Mouse (Mus musculus) lung, postnatal 14 days (tissue): ENCODE data around the gene Gm7980.
"Not testable (repeated sequence)": the region's sequence is repeated elsewhere in the genome, so short reads cannot be mapped to it uniquely, and the experiment has no call there.

Experiments
- DNase-seq: peaks from one replicate; pipeline ENCODE4 v3.0.0; 2021

Gene Gm7980

GRCm38 (mm10) chr14:41907190-41907589, at the start of gene Gm7980:
Gene Gm7980, minus strand, starts transcription at chr14:41907290.
- not testable (repeated sequence) for DNase-seq

- not testable (repeated sequence) for DNase-seq
Observed at GRCm38 (mm10) chr14:41943695-41944094, 36.6 kb upstream of the Gm7980 start, which contains the start of gene 1700024B05Rik. Gene 1700024B05Rik, plus strand, starts transcription at chr14:41943995.

GRCm38 (mm10) chr14:41924649-41925048, 17.6 kb upstream of the Gm7980 start, which contains the start of gene 1700049E17Rik1:
Gene 1700049E17Rik1, plus strand, starts transcription at chr14:41924949.
- not testable (repeated sequence) for DNase-seq
